Mouse (Mus musculus) CH12.LX (cell line): ENCODE measurements at regions not wholly inside any gene's neighbourhood (a gene's known extent, or its start where the extent isn't known, plus 50 kb on each side); places are given as distances from the start of the nearest gene placed in this dataset.

Experiments
- DNase-seq: peaks from one replicate; pipeline ENCODE4 v3.0.0-alpha.2; 2013; ENCODE audit errors: extremely low read depth
- H3K27ac ChIP-seq: 2 replicates; pipeline ENCODE4 v1.5.1; 2012; ENCODE audit warnings: low read depth, mild to moderate bottlenecking, control low read depth, moderate library complexity; ENCODE audit not compliant: insufficient read depth
- H3K27me3 ChIP-seq: replicated peaks from 2 replicates; pipeline ENCODE3; 2012; ENCODE audit warnings: inconsistent platforms
- H3K36me3 ChIP-seq, 2 experiments: replicated peaks in 1 of 2; 2 replicates each; pipeline versions ENCODE3 to v1.6.1; 2012; ENCODE audit warnings: inconsistent platforms in 1 of 2, low read length in 1 of 2, mild to moderate bottlenecking in 1 of 2, mixed read lengths in 1 of 2, moderate library complexity in 1 of 2; ENCODE audit not compliant: control insufficient read depth in 1 of 2, insufficient read depth in 1 of 2
- H3K4me1 ChIP-seq, 2 experiments: 2 replicates each; pipeline ENCODE4 v1.6.1; 2012; ENCODE audit warnings: inconsistent platforms in 1 of 2, moderate library complexity in 1 of 2; ENCODE audit not compliant: insufficient read depth in 2 of 2, control insufficient read depth in 1 of 2
- H3K4me2 ChIP-seq: 2 replicates; pipeline ENCODE4 v1.6.1; 2012; ENCODE audit warnings: low read depth, mild to moderate bottlenecking, control low read depth; ENCODE audit not compliant: poor library complexity, insufficient read depth, severe bottlenecking
- H3K4me3 ChIP-seq, 3 experiments: fragments of 150-350 bp in 1 of 3; sonication (generic) in 1 of 3; replicated peaks in 1 of 3; 2 replicates each; pipeline versions ENCODE3 to v1.5.1; 2011 to 2012; ENCODE audit warnings: low read depth in 2 of 3, low read length in 2 of 3, mild to moderate bottlenecking in 2 of 3, moderate library complexity in 2 of 3, control low read depth in 1 of 3, improper control_type of control experiment in 1 of 3, inconsistent platforms in 1 of 3, mixed read lengths in 1 of 3; ENCODE audit not compliant: poor library complexity in 1 of 3
- H3K79me2 ChIP-seq: replicated peaks from 2 replicates; pipeline ENCODE4 v1.6.1; 2012; ENCODE audit warnings: mild to moderate bottlenecking, moderate library complexity; ENCODE audit not compliant: control insufficient read depth, poor library complexity, insufficient read depth, severe bottlenecking; ENCODE audit errors: extremely low read depth
- H3K9ac ChIP-seq: 2 replicates; pipeline ENCODE4 v1.6.1; 2012; ENCODE audit warnings: low read depth, mild to moderate bottlenecking, control low read depth, moderate library complexity; ENCODE audit not compliant: insufficient read depth
- H3K9me3 ChIP-seq: replicated peaks from 2 replicates; pipeline ENCODE3; 2012; ENCODE audit warnings: low read length, inconsistent platforms, mixed read lengths
- BHLHE40 ChIP-seq: IDR thresholded peaks from 2 replicates; pipeline ENCODE4 v1.6.1; 2011; ENCODE audit warnings: mild to moderate bottlenecking, low read depth, low read length, improper control_type of control experiment
- CTCF ChIP-seq, 2 experiments: IDR thresholded peaks in 1 of 2; conservative IDR thresholded peaks in 1 of 2; 2 replicates each; pipeline ENCODE4 v1.5.1; 2011 to 2012; ENCODE audit warnings: low read depth in 2 of 2, low read length in 2 of 2, improper control_type of control experiment in 1 of 2, inconsistent platforms in 1 of 2, mild to moderate bottlenecking in 1 of 2, moderate library complexity in 1 of 2
- E2F4 ChIP-seq: IDR thresholded peaks from 2 replicates; pipeline ENCODE4 v1.6.1; 2011; ENCODE audit warnings: low read depth, low read length, improper control_type of control experiment; ENCODE audit not compliant: insufficient replicate concordance
- EP300 ChIP-seq: IDR thresholded peaks from 2 replicates; pipeline ENCODE4 v1.6.1; 2011; ENCODE audit warnings: low read length, improper control_type of control experiment
- ETS1 ChIP-seq: conservative IDR thresholded peaks from 2 replicates; pipeline ENCODE4 v1.6.1; 2012; ENCODE audit warnings: low read depth, mild to moderate bottlenecking, inconsistent platforms, low read length, improper control_type of control experiment, moderate library complexity
- GABPA ChIP-seq: IDR thresholded peaks from 2 replicates; pipeline ENCODE4 v1.6.1; 2012; ENCODE audit warnings: low read depth, low read length, improper control_type of control experiment, inconsistent platforms; ENCODE audit not compliant: insufficient replicate concordance
- IRF4 ChIP-seq: IDR thresholded peaks from 2 replicates; pipeline ENCODE4 v1.6.1; 2014; ENCODE audit warnings: low read depth, mild to moderate bottlenecking, inconsistent platforms, low read length, improper control_type of control experiment
- JUN ChIP-seq: IDR thresholded peaks from 2 replicates; pipeline ENCODE4 v1.6.1; 2011; ENCODE audit warnings: low read depth, mild to moderate bottlenecking, low read length, improper control_type of control experiment, moderate library complexity; ENCODE audit not compliant: insufficient read depth
- MAFK ChIP-seq: IDR thresholded peaks from 2 replicates; pipeline ENCODE4 v1.6.1; 2011; ENCODE audit warnings: low read length, improper control_type of control experiment; ENCODE audit not compliant: insufficient replicate concordance
- MEF2A ChIP-seq: IDR thresholded peaks from 2 replicates; pipeline ENCODE4 v1.6.1; 2014; ENCODE audit warnings: low read depth, mild to moderate bottlenecking, inconsistent platforms, low read length, improper control_type of control experiment, borderline replicate concordance
- MXI1 ChIP-seq: IDR thresholded peaks from 2 replicates; pipeline ENCODE4 v1.6.1; 2011; ENCODE audit warnings: mild to moderate bottlenecking, low read depth, low read length, improper control_type of control experiment
- MYC ChIP-seq: IDR thresholded peaks from 2 replicates; pipeline ENCODE4 v1.6.1; 2011; ENCODE audit warnings: low read depth, mild to moderate bottlenecking, improper control_type of control experiment, low read length
- NELFE ChIP-seq: IDR thresholded peaks from 2 replicates; pipeline ENCODE4 v1.6.1; 2011; ENCODE audit warnings: low read depth, low read length, improper control_type of control experiment
- NRF1 ChIP-seq: IDR thresholded peaks from 2 replicates; pipeline ENCODE4 v1.6.1; 2014; ENCODE audit warnings: low read depth, mild to moderate bottlenecking, inconsistent platforms, low read length, improper control_type of control experiment, moderate library complexity
- RAD21 ChIP-seq: IDR thresholded peaks from 2 replicates; pipeline ENCODE4 v1.6.1; 2011; ENCODE audit warnings: low read depth, mild to moderate bottlenecking, low read length, improper control_type of control experiment, moderate library complexity
- SIN3A ChIP-seq: IDR thresholded peaks from 2 replicates; pipeline ENCODE4 v1.6.1; 2012; ENCODE audit warnings: low read length, improper control_type of control experiment, inconsistent platforms
- TCF12 ChIP-seq: IDR thresholded peaks from 2 replicates; pipeline ENCODE4 v1.6.1; 2014; ENCODE audit warnings: low read depth, mild to moderate bottlenecking, inconsistent platforms, low read length, improper control_type of control experiment
- UBTF ChIP-seq: IDR thresholded peaks from 2 replicates; pipeline ENCODE4 v1.6.1; 2012; ENCODE audit warnings: low read depth, mild to moderate bottlenecking, inconsistent platforms, low read length, improper control_type of control experiment, moderate library complexity
- USF1 ChIP-seq: IDR thresholded peaks from 2 replicates; pipeline ENCODE4 v1.6.1; 2014; ENCODE audit warnings: low read depth, mild to moderate bottlenecking, inconsistent platforms, low read length, improper control_type of control experiment
- USF2 ChIP-seq: conservative IDR thresholded peaks from 2 replicates; pipeline ENCODE4 v1.6.1; 2011; ENCODE audit warnings: low read depth, low read length, improper control_type of control experiment
- ZC3H11A ChIP-seq: IDR thresholded peaks from 2 replicates; pipeline ENCODE4 v1.6.1; 2012; ENCODE audit warnings: low read depth, mild to moderate bottlenecking, inconsistent platforms, low read length, improper control_type of control experiment
- ZKSCAN1 ChIP-seq: IDR thresholded peaks from 2 replicates; pipeline ENCODE4 v1.6.1; 2012; ENCODE audit warnings: low read depth, inconsistent platforms, low read length, improper control_type of control experiment, borderline replicate concordance
- dilution Hi-C: fragments of 300-500 bp; cut with MboI; formaldehyde crosslinking; loops from 2 replicates; pipeline ENCODE4 v1.14.3; 2020; ENCODE audit warnings: low sequenced_read_pairs; ENCODE audit not compliant: extremely low pct_unique_long_range_greater_than_20kb, extremely low pct_ligation_motif_present
- in situ Hi-C: fragments of 300-500 bp; cut with MboI; formaldehyde crosslinking; loops from 3 replicates; pipeline ENCODE4 v1.14.3; 2019; ENCODE audit warnings: low sequenced_read_pairs, low pct_ligation_motif_present, low pct_unique_long_range_greater_than_20kb, mixed read lengths

- no peaks in the 10 kb centered on the region for H3K36me3 ChIP-seq
- H3K79me2 ChIP-seq, result no peaks in the 10 kb centered on the region
- H3K9ac ChIP-seq, result no peak overlapping the region
- no peak overlapping the region for H3K4me2 ChIP-seq
- peaks cover 6% of the 10 kb centered on the region for H3K27me3 ChIP-seq
- peaks cover 0 to 16% of the 10 kb centered on the region in 2 experiments; a peak in 2 of 4 replicates for H3K4me1 ChIP-seq
- H3K9me3 ChIP-seq, result no peaks in the 10 kb centered on the region
- no peak for DNase-seq
- H3K27ac ChIP-seq, result no peak overlapping the region
- dilution Hi-C loops (no loop called here), in situ Hi-C loops (loop anchor here (25.0 kb wide), 1 partner anchor 771 kb away; no protein-coding TSS in a partner anchor)
- H3K4me3 ChIP-seq, result no peak overlapping the region
- TF ChIP-seq IRF4, result no peak
- no peak for TF ChIP-seq USF1
- TF ChIP-seq EP300, result no peak
- TF ChIP-seq BHLHE40, result no peak
- no peak for TF ChIP-seq GABPA
- no peak for TF ChIP-seq SIN3A
- no peak for TF ChIP-seq NELFE
- TF ChIP-seq CTCF (conservative IDR thresholded peaks at IDR 0.05 in 1 of 2, IDR thresholded peaks at IDR 0.05 in 1 of 2; ENCODE audit: low read depth in 2 of 2, low read length in 2 of 2), result no peak
- TF ChIP-seq ZC3H11A, result no peak
- no peak for TF ChIP-seq ETS1
- TF ChIP-seq MXI1, result no peak
- no peak for TF ChIP-seq JUN
- TF ChIP-seq MYC, result no peak
- no peak for TF ChIP-seq USF2
- no peak for TF ChIP-seq RAD21
- no peak for TF ChIP-seq NRF1
Observed at GRCm38 (mm10) chr4:105908281-105908680, 118.6 kb downstream of the Gm12728 start.

GRCm38 (mm10) chr4:105909272-105909671, 119.6 kb downstream of the Gm12728 start:
- in situ Hi-C loops (loop anchor here (25.0 kb wide), 1 partner anchor 772 kb away; no protein-coding TSS in a partner anchor), dilution Hi-C loops (no loop called here)
- no peak overlapping the region for H3K4me3 ChIP-seq

More at GRCm38 (mm10) chr4:105909272-105909671, 119.6 kb downstream of the Gm12728 start:
- Histone ChIP-seq H3K27ac (no peak overlapping the region), H3K9ac (no peak overlapping the region), H3K79me2 (no peaks in the 10 kb centered on the region), H3K36me3 (no peaks in the 10 kb centered on the region), H3K27me3 (peaks cover 6% of the 10 kb centered on the region), H3K4me1 (peaks cover 0 to 16% of the 10 kb centered on the region in 2 experiments; a peak in 2 of 4 replicates), H3K4me2 (no peak overlapping the region), H3K9me3 (no peaks in the 10 kb centered on the region)
- TF ChIP-seq EP300, result no peak
- no peak for TF ChIP-seq TCF12
- no peak for TF ChIP-seq MAFK
- TF ChIP-seq MEF2A, result no peak
- no peak for TF ChIP-seq E2F4
- TF ChIP-seq ZKSCAN1, result no peak
- no peak for TF ChIP-seq UBTF
- no peak for TF ChIP-seq ETS1
- no peak for DNase-seq
